Mouse (Mus musculus): ENCODE data around the gene Golt1a.

Gene Golt1a

DNA sequence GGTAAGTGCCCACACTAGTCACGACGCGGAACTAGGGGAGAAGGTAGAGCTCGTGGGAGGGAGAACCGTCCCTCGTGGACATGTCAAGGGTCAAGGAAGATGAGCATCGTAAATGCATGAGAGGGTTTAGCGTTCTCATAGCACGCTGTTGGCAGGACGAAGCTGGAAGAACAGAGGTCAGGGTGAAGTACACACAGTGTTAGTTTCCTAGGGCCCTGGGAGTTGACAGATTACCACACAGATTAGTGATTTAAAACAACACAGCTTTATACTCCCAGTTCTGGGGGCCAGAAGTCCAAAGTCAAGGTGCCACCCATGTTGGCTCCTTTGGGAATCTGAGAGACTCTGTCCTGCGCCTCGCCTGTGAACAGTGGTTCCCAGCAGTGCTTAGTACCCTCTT is 21.7 kb upstream of the Golt1a start:
- H3K9me3 ChIP-seq (ENCODE audit: low read length) = no peaks in the 10 kb centered on the region
- no peaks in the 10 kb centered on the region for H3K4me1 ChIP-seq (replicated peaks; ENCODE audit: low read depth, low read length)
- TF ChIP-seq CTCF (conservative IDR thresholded peaks at IDR 0.05; ENCODE audit: low read length) (no peak), POU5F1 (IDR thresholded peaks at IDR 0.05; ENCODE audit: borderline replicate concordance, low read length) (no peak), NANOG (IDR thresholded peaks at IDR 0.05; ENCODE audit: borderline replicate concordance, low read length) (no peak)
- H3K27me3 ChIP-seq (ENCODE audit: insufficient read depth, low read length) = peaks cover 16% of the 10 kb centered on the region
- H3K4me3 ChIP-seq (replicated peaks; ENCODE audit: low read length) = no peak overlapping the region
- no peaks in the 10 kb centered on the region for H3K36me3 ChIP-seq (ENCODE audit: insufficient read depth, low read length)

GRCm38 (mm10) chr1:133291888-133292287 is 17.7 kb upstream of the Golt1a start:
- Histone ChIP-seq H3K4me1 (replicated peaks; ENCODE audit: low read depth, low read length) (0 out of 2 replicates have a peak, but pooled peaks cover 8% of the 10 kb centered on the region), H3K4me3 (replicated peaks; ENCODE audit: low read length) (no peak overlapping the region), H3K27me3 (ENCODE audit: insufficient read depth, low read length) (peaks cover 11% of the 10 kb centered on the region; the same call in 1 of the 2 replicates), H3K9me3 (ENCODE audit: low read length) (no peaks in the 10 kb centered on the region), H3K36me3 (ENCODE audit: insufficient read depth, low read length) (no peaks in the 10 kb centered on the region)
- TF ChIP-seq POU5F1 (IDR thresholded peaks at IDR 0.05; ENCODE audit: borderline replicate concordance, low read length) = no peak
- TF ChIP-seq NANOG (IDR thresholded peaks at IDR 0.05; ENCODE audit: borderline replicate concordance, low read length) = no peak
- TF ChIP-seq CTCF (conservative IDR thresholded peaks at IDR 0.05; ENCODE audit: low read length) = no peak

DNA sequence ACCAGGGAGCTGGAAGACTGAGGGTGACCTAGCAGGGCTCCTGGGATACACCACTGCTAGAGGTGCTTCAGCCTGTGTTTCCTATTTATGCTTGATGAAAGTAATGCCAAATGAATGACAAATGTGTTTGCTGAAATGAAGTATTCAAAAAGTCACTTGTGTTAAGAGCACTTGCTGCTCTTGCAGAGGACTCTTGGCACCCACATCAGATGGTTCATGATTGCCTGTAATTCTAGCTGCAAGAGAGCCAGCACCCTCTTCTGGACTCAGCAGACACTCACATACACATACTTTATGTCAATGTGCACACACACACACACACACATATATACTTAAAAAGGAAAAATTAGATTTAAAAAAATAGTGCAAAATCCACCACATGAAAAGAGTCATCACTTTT is 17.0 kb upstream of the Golt1a start:
- peaks cover 15% of the 10 kb centered on the region; the same call in 1 of the 2 replicates for H3K27me3 ChIP-seq (ENCODE audit: insufficient read depth, low read length)
- 0 out of 2 replicates have a peak, but pooled peaks cover 8% of the 10 kb centered on the region for H3K4me1 ChIP-seq (replicated peaks; ENCODE audit: low read depth, low read length)
- H3K4me3 ChIP-seq (replicated peaks; ENCODE audit: low read length) = no peak overlapping the region
- H3K9me3 ChIP-seq (ENCODE audit: low read length) = no peaks in the 10 kb centered on the region
- no peak for TF ChIP-seq CTCF (conservative IDR thresholded peaks at IDR 0.05; ENCODE audit: low read length)
- TF ChIP-seq NANOG (IDR thresholded peaks at IDR 0.05; ENCODE audit: borderline replicate concordance, low read length) = no peak
- H3K36me3 ChIP-seq (ENCODE audit: insufficient read depth, low read length) = no peaks in the 10 kb centered on the region

DNA sequence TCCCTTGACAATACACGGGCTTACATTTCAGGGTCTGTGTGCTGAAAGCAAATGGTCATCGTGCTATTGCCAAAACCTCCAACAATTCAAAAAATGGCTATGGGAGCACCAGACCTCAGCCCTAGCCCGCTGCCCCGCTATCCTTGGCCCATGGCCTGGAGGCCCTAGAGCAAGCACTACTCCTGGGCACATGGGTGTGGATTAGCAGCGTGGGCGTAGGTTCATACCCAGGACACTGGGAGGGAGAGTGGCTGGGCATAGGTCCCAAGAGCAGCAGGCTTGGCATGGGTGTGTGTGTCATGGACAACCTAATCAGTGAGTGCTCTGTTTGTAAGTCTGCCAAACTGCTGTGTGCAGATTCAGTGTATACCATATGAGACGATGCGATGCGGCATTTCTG is 13.2 kb upstream of the Golt1a start:
- peaks cover 48% of the 10 kb centered on the region for H3K27me3 ChIP-seq (ENCODE audit: insufficient read depth, low read length)
- H3K9me3 ChIP-seq (ENCODE audit: low read length) = no peaks in the 10 kb centered on the region
- no peak for TF ChIP-seq POU5F1 (IDR thresholded peaks at IDR 0.05; ENCODE audit: borderline replicate concordance, low read length)
- TF ChIP-seq NANOG (IDR thresholded peaks at IDR 0.05; ENCODE audit: borderline replicate concordance, low read length) = no peak
- no peak for TF ChIP-seq CTCF (conservative IDR thresholded peaks at IDR 0.05; ENCODE audit: low read length)
- no peak overlapping the region for H3K4me3 ChIP-seq (replicated peaks; ENCODE audit: low read length)
- no peaks in the 10 kb centered on the region for H3K36me3 ChIP-seq (ENCODE audit: insufficient read depth, low read length)
- H3K4me1 ChIP-seq (replicated peaks; ENCODE audit: low read depth, low read length) = peaks cover 25% of the 10 kb centered on the region

DNA sequence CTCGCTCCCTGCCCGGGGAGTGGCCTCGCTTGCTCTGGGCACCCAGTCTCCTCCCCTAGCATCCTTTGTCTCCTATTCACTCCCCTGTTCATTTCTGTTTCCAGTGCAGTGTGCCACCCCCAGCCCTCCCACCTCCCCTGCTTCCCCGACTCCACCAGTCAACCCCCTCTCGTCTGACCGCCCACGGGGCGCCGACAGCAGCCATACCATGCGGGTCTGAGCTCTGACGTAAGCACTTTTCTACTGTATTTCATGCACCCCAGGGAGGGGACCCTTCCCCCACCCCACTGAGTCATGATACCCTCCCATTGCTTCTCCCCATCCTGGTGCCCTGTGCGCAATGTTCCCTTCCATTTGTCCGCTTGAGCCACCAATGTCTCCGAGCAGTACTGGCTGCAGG is 10.8 kb upstream of the Golt1a start:
- H3K27me3 ChIP-seq (ENCODE audit: insufficient read depth, low read length) = peaks cover 50% of the 10 kb centered on the region
- H3K4me3 ChIP-seq (replicated peaks; ENCODE audit: low read length) = no peak overlapping the region
- no peaks in the 10 kb centered on the region for H3K36me3 ChIP-seq (ENCODE audit: insufficient read depth, low read length)
- peaks cover 25% of the 10 kb centered on the region for H3K4me1 ChIP-seq (replicated peaks; ENCODE audit: low read depth, low read length)
- TF ChIP-seq NANOG (IDR thresholded peaks at IDR 0.05; ENCODE audit: borderline replicate concordance, low read length) = no peak
- TF ChIP-seq POU5F1 (IDR thresholded peaks at IDR 0.05; ENCODE audit: borderline replicate concordance, low read length) = no peak
- no peak for TF ChIP-seq CTCF (conservative IDR thresholded peaks at IDR 0.05; ENCODE audit: low read length)
- no peaks in the 10 kb centered on the region for H3K9me3 ChIP-seq (ENCODE audit: low read length)

DNA sequence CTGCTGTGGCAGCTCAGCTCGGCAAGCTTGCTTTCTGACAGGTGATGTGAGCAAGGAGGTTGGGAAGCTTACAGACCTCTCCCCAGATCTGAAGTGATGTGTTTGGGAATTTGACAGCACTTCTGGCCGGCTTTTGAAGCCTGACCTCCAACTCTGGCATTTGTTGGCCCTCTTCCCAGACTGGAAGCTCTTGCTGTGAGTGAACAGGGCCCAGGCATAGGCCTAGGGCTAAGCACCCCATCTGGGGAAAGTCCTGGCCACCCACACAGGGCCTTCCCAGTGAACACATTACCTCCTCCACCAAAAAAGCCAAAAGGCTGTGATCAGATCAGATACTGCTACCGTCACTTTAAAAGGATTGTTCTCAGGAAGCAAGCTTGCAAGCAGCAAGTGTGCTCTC is 7.1 kb upstream of the Golt1a start:
- Histone ChIP-seq H3K36me3 (ENCODE audit: insufficient read depth, low read length) (no peaks in the 10 kb centered on the region), H3K9me3 (ENCODE audit: low read length) (no peaks in the 10 kb centered on the region)
- TF ChIP-seq POU5F1 (IDR thresholded peaks at IDR 0.05; ENCODE audit: borderline replicate concordance, low read length) (no peak), NANOG (IDR thresholded peaks at IDR 0.05; ENCODE audit: borderline replicate concordance, low read length) (no peak), CTCF (conservative IDR thresholded peaks at IDR 0.05; ENCODE audit: low read length) (no peak)

GRCm38 (mm10) chr1:133306842-133307241 is 2.8 kb upstream of the Golt1a start:
- H3K4me3 ChIP-seq (replicated peaks; ENCODE audit: low read length) = no peak overlapping the region
- peaks cover 28% of the 10 kb centered on the region for H3K4me1 ChIP-seq (replicated peaks; ENCODE audit: low read depth, low read length)
- H3K9me3 ChIP-seq (ENCODE audit: low read length) = no peaks in the 10 kb centered on the region
- TF ChIP-seq POU5F1 (IDR thresholded peaks at IDR 0.05; ENCODE audit: borderline replicate concordance, low read length) (no peak), CTCF (conservative IDR thresholded peaks at IDR 0.05; ENCODE audit: low read length) (peak; percentile 74), NANOG (IDR thresholded peaks at IDR 0.05; ENCODE audit: borderline replicate concordance, low read length) (no peak)
- no peaks in the 10 kb centered on the region for H3K36me3 ChIP-seq (ENCODE audit: insufficient read depth, low read length)
- peaks cover 17% of the 10 kb centered on the region for H3K27me3 ChIP-seq (ENCODE audit: insufficient read depth, low read length)

More for the DNA sequence above, 7.1 kb upstream of the Golt1a start:
- peaks cover 20% of the 10 kb centered on the region for H3K4me1 ChIP-seq (replicated peaks; ENCODE audit: low read depth, low read length)
- H3K27me3 ChIP-seq (ENCODE audit: insufficient read depth, low read length) = peaks cover 36% of the 10 kb centered on the region
- H3K4me3 ChIP-seq (replicated peaks; ENCODE audit: low read length) = no peak overlapping the region

DNA sequence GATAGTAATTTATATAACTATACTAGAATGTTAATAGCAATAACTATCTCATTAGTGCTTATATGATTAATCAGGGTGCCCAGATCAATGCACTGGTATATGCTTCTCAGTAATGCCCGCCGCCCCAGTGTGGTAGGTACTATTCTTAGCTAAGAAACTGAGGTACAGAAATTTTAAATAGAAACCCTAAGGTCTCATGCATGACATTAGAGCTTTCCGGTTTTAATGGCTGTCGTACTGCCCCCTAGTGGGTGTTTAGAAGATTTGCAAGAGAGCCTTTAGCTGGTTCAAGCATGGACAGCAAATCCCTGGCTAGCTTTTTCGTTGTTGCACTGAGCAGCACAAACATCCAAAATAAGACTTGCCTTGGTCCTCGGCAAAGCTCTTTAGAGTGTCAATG is 2.3 kb upstream of the Golt1a start:
- Histone ChIP-seq H3K27me3 (ENCODE audit: insufficient read depth, low read length) (peaks cover 18% of the 10 kb centered on the region), H3K36me3 (ENCODE audit: insufficient read depth, low read length) (no peaks in the 10 kb centered on the region), H3K4me3 (replicated peaks; ENCODE audit: low read length) (no peak overlapping the region), H3K9me3 (ENCODE audit: low read length) (no peaks in the 10 kb centered on the region), H3K4me1 (replicated peaks; ENCODE audit: low read depth, low read length) (peaks cover 32% of the 10 kb centered on the region)
- no peak for TF ChIP-seq POU5F1 (IDR thresholded peaks at IDR 0.05; ENCODE audit: borderline replicate concordance, low read length)
- peak; percentile 73 for TF ChIP-seq CTCF (conservative IDR thresholded peaks at IDR 0.05; ENCODE audit: low read length)
- no peak for TF ChIP-seq NANOG (IDR thresholded peaks at IDR 0.05; ENCODE audit: borderline replicate concordance, low read length)

DNA sequence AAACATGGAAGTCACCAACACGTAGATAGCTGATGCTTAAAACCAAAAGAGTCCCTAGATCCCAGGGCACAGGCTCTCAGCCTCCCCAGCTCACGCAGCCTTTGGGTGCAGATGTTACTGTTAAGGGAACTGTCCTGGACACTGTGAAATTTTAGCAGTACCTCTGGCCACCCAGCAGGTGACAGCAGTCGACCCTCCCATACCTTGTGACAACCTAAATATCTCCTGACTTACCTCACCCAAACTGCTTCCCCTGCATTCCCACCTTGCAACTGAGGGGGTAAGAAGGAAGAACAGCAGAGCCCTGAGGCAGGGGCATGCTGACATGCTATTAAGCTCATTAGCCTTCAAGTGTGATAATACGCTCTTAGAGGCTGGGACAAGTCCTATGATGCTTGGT is 1.6 kb downstream of the Golt1a start:
- H3K9me3 ChIP-seq (ENCODE audit: low read length) = no peaks in the 10 kb centered on the region
- H3K27me3 ChIP-seq (ENCODE audit: insufficient read depth, low read length) = peaks cover 26% of the 10 kb centered on the region
- H3K4me3 ChIP-seq (replicated peaks; ENCODE audit: low read length) = no peak overlapping the region
- peaks cover 38% of the 10 kb centered on the region for H3K4me1 ChIP-seq (replicated peaks; ENCODE audit: low read depth, low read length)
- no peaks in the 10 kb centered on the region for H3K36me3 ChIP-seq (ENCODE audit: insufficient read depth, low read length)
- TF ChIP-seq CTCF (conservative IDR thresholded peaks at IDR 0.05; ENCODE audit: low read length) = 0 out of 2 replicates have a peak, but pooled peaks have one; percentile 16
- TF ChIP-seq POU5F1 (IDR thresholded peaks at IDR 0.05; ENCODE audit: borderline replicate concordance, low read length) = no peak
